Mouse (Mus musculus) heart, adult 9 months (tissue): ENCODE measurements around the gene Nle1.

Experiments
- DNase-seq, 2 experiments: peaks; one replicate each; pipeline ENCODE4 v3.0.0; 2022; ENCODE audit warnings: low spot score in 2 of 2

Gene Nle1

DNA sequence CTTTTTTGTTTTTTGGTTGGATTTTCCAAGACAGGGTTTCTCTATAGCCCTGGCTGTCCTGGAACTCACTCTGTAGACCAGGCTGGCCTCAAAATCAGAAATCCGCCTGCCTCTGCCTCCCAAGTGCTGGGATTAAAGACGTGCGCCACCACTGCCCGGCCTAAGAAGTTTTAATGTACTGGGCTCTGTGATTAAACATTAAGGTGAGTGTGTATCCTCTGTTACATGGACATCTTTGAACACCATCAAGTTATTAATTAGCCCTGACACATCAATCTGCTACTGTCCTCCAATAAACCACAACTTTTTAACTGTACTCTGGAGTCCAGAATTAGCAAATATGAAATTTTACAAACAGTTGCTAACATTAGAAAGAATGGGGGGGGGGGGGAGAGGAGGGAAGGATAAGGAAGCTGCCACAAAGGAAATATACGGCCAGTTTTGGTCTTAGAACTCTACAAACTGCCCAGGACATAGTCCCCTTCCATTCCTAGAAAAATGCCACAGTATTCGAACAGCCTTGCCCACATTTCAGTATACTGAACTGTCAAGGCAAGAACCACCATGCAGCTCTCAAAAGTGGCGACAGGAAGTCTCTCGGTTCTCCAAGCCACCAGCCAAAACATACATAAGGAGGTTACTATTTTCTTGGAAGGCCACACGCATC, 38.6 kb downstream of the Nle1 start:
- no peak for DNase-seq

DNA sequence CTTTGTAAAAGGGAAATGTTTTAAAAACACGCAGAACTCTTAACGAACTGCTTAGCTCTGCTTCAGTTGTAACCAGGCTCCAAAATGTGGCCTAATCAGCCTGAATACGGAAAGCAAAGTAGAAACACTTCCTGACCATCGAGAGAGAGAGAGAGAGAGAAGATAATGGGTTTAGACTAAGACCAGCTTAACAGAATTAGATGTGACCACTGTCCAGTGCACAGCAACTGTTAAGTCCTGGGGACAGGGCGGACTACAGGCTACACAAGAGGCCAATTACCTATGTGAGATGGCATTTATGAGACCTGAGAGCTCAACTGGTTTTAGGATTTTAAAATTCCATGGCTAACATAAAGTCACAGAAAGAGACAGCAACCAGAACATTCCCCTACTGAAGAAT, 40.3 kb downstream of the Nle1 start:
- no peak for DNase-seq

DNA sequence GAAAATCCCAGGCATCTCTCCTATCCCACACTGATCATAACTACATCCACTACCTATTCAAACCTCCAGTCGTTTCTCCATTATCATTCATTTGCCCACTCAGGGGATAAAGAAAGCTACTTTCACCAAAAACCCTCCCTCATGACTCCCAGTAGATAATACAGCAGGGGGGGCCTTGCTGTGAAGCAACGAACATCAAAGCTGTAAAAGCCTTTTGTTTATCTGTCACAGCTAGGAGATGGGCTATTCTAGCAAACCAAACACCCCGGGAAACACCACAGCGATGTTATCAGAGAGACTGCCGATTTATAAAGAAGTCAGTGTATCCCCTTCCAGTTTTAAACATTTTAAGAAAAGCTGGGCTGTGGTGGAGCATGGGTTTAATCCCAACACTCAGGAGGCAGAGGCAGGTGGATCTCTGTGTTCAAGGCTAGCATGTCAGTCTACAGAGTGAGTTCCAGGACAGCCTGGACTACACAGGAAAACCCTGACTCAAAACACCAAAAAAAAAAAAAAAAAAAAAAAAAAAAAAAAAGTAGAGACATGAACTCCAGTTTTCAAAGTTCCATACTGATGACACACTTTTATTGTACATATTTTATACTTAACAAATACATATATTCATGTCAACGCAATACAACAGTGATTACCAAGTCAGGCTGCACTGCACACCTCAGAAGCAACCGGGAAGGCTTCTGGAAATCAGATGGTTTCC, 41.2 kb downstream of the Nle1 start:
- no peak for DNase-seq

DNA sequence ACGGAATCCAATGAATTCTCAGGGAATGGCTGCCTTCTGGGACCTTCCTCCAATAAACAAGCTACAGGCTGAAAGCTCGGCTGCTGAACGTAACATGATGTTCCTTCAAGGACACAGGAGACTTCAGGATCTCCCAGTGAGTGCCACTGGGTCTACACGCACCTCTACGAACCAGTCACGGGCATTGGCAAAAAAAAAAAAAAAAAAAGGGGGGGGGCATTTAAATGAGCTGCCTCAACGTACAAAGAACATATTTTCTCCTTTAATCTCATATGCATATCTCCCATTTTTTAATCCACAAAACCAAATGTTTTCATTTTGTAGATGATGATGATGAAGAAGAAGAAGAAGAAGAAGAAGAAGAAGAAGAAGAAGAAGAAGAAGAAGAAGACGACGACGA, 42.3 kb downstream of the Nle1 start:
- no peak for DNase-seq

DNA sequence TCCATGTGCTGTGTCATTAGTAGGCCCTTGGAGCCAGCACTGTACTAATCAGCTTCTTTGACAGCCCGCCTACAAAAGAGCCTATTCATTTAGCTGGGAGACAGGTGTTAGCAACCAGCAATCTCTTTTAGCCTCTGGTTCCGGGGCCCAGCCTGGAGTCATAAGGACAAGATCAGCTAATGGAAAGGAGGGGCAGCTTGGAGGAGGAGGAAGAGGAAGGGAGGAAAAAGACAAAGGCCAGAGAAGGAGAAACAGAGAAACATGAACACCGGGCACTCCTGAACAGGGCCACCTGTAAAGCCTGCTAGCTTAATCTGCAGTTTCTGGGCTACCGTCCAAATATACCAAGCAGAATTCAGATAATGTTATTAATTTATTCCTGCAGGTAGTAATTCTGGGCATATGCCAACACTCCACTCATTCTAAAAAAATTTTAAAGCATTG, 44.7 kb downstream of the Nle1 start:
- DNase-seq, result no peak

DNA sequence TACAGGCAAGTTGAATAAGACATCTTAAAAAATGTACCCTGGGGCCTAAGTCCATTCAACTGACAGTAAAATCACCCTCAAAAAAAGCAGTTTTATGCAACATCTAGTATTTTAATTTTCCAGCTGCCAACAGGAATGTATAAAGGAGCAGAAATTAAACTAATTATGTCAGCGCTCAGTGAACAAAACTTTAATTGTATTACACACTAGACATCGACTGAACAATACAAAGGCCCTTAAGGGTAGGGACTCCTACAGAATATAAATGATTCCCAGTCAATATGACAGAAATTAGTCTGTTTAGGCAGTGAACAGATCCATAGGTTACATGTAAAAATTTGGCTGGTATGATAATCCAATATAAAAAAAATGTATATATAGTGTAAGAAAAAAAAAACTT, 45.2 kb downstream of the Nle1 start:
- no peak for DNase-seq

DNA sequence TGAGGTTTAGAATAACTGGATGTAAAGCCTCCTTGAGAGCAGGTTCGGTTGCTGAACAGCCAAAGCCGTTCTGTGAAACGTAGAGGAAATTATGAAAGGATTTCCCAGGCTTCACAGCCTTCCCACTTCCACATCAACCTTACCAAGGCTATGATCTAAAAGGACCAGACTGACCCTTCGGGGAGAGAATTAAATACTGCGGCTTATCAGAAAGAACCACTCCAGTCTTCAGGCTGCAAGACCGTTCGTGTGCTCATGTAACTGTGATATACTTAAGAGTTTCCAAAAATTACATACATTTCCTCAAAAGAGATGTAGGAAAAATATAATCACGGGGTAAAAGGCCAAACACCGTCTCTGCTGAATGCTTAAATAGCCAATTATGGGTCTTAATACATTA, 45.6 kb downstream of the Nle1 start:
- no peak for DNase-seq

DNA sequence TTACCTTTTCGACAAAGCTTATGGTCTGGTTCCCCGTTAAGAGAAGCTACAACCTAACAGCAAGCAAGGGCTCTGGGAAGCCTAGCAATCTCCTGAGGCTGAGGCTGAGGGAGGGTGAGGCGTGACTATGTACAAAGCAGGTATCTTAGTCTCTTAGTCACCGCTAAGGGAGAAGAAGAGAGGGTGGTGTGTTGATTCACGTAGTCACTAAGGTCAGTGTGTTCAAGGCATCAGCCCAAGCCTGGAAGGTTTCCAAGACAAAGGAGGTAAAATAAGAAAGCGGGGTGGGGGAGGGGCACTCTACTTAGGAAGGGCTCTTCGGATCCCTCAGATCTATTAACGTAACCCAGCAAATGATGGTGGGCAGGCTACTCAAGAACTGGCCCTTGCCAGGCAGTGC, 46.7 kb downstream of the Nle1 start:
- DNase-seq, result no peak

DNA sequence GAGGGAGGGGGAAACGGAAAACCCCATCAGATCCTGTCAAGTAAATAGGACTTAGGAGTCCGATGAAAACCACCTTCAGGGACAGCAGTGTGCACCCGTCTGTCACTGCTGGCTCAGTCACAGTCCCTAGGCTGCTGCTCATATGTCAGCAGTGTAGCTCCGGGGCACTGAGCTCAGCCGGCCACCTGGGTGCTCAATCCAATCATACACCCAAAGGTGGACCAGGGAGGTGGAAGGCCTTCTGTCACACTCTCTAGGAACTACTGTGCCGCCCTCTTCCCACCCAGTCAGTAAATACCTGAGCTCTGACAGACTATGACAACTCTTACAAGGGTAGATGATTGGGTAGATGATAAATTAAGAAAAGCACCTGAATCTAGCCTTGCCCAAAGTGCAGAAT, 47.5 kb downstream of the Nle1 start:
- no peak for DNase-seq

DNA sequence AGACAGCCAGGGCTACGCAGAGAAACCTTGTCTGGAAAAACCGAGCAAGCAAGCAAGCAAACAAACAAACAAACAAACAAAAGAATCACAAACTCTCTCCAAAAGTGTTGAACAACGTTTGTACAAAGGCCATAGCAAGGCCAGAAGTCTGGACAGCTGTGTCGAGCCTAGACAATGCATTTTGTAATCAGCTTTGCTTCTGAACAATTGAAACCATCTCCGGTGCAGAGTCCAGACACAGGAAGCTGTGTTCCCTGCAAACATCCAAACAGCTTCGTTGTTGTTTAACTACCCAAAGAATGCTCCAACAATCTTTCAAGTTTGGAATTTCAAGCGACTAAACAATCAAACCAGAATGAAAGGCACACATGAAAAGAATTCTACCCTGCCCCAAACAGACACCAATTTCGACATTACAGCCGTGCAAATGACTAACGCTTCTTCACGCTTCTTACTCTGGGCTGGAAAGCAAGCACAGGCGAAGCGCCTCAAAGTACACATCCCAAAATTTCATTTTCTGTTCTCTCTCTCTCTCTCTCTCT, 50.8 kb downstream of the Nle1 start:
- no peak for DNase-seq

DNA sequence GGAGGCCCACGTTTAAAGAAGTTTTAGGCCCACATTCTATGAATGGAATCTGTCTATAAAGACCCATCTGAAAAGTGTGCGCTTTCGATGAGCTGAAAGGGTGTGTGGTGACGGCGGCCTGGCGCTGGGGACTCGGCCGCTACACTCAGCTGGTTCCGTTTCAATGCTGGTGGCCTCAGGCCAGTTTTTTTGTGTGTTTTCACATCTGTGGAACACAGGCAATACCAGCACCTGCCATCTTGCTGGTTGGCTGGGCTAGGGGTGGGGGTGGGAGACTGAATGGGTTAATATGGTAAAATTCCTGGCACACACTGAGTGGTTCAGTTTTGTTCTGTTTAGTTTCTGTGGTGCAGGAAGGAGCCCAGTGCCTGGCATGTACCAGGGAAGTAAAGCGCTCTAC, 52.2 kb downstream of the Nle1 start:
- no peak for DNase-seq

DNA sequence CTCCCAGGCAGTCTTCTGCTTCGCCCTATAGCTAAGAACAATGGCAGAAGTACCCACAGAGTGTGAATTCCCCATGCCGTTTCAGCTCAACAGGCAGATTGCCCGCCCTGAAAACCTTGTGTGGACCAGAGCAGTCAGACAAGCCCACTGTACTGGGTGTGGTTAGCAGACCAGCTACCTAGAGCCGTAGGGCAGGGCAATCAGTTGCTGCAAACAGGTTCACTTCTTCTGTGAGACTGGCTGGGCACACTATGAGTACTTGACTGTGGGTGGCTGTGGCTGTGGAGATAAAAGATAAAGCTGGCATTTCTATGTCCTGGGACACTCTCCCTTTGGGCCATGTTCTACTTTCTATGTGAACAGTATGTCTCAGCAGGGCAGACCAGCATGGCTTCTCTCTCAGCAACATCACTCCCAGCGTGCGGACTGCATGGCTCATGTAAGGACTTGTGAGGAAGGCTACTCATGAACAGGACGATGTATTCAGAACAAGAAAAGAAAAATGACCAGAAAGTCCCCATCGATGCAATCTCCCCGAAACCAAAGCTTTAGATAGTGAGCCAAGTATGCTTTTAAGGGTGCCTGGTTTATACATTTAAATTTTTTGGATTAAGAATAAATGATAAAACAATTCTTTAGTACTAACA, 52.8 kb downstream of the Nle1 start:
- DNase-seq, result no peak

DNA sequence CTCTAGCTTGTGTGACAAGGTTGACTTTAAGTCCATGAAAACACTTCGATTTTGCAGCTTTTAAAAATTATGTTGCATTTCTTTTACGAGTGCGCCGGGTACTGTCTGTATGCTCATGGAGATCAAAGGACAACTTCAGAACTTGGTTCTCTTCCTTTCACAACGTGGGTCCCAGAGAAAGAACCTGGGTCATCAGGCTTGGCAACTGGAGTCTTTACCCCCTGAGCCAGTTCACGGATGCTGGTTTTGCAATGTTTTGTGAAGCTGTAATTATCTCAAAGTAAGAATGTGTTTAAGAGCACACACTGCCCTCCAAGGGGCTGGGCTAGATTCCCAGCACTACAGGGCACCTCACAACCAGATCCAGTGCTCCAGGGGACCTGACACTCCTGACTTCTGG, 54.1 kb downstream of the Nle1 start:
- DNase-seq, result no peak

DNA sequence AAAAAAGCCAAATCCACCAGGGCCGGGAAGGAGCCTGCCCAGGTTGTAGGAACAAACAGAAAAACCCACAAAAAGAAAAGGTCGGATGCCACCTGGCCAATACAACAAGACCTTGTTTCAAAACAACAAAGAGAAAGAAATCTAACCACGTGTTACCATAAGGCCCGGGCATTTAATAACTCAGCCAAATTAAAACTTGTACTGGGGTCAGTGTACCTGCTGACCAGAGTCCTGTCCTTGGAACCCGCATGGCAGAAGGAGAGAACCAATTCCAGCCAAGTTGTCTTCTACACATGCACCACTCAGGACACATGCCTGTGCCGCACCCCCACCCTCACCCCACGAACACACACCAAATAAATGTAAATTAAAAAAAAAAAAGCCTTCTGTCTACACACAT, 55.3 kb downstream of the Nle1 start:
- DNase-seq, result no peak

DNA sequence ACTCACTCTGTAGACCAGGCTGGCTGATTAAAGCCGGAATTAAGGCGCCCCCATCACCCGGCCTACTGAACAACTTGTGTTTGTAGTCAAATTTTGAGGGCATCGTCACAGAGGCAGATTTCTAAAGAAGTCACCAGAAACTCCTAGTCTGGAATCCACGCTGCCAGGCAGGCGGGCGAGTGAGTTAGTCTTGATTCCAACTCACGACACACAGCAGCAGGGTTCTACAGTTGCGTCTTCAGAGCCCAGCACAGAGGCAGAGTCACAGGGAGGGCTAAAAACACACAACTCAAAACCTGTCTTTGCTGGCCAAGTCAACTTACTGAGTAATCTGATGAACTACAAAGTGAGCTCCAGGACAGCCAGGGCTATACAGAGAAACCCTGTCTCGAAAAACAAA, 55.7 kb downstream of the Nle1 start:
- DNase-seq, result no peak

DNA sequence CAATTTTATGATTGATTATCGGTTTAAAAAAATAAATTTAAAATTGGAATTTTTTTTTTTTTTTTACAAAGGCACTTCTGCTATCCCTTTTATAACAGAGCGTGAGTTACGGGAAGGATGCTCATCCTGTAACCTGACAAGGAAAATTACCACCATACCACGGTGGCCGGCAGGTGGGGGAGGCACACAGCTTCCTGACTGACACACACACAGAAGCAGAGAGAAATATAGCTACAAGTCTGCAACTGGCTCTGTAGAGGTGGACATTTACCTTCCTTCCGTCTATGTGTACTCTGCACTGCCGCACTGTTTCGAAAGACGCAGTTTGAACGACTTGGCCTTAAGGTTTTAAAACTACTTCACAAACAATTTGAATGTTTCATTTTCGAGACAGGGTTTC, 56.1 kb downstream of the Nle1 start:
- DNase-seq, result no peak
